Mouse (Mus musculus) neural tube, embryonic 11.5 days (tissue): ENCODE measurements around the gene Nfatc3. TPM values are rescaled to one million over a fixed set of nuclear protein-coding genes. Genes with fewer than 3 reads are reported as not detected.

Experiments
- polyA plus RNA-seq: library from polyadenylated mRNA; unstranded; fragments of >200 nt; fragmentation: Nextera tagmentation; extraction: Ambion mirVana; gene quantifications from 2 replicates; pipeline ENCODE4 v1.2.1, GENCODE M21; 2014

The Nfatc3 gene
- polyA plus RNA-seq, 1 experiment from 2014 or later: 3.4 TPM

Other genes with a start within 250 kb of the Nfatc3 start
- gene Ranbp10, start 231.5 kb upstream of the Nfatc3 start, polyA plus RNA-seq: 12.3 and 13.5 TPM in 2 replicates
- 0.18 and 0.24 TPM in 2 replicates for gene Tsnaxip1, start 231.1 kb upstream of the Nfatc3 start, polyA plus RNA-seq
- 58.3 and 62.6 TPM in 2 replicates for gene Cenpt, start 205.6 kb upstream of the Nfatc3 start, polyA plus RNA-seq
- 68.9 and 71.8 TPM in 2 replicates for gene Thap11, start 203.7 kb upstream of the Nfatc3 start, polyA plus RNA-seq
- 342 and 344 TPM in 2 replicates for gene Nutf2, start 198.3 kb upstream of the Nfatc3 start, polyA plus RNA-seq
- 50.0 and 50.5 TPM in 2 replicates for gene Edc4, start 178.0 kb upstream of the Nfatc3 start, polyA plus RNA-seq
- not detected in 2 replicates for gene Nrn1l, start 165.3 kb upstream of the Nfatc3 start, polyA plus RNA-seq
- 18.1 and 20.4 TPM in 2 replicates for gene Pskh1, start 158.4 kb upstream of the Nfatc3 start, polyA plus RNA-seq
- 1.1 TPM in 2 replicates for gene Ctrl, start 125.0 kb upstream of the Nfatc3 start, polyA plus RNA-seq
- gene Psmb10, start 120.4 kb upstream of the Nfatc3 start, polyA plus RNA-seq: 28.5 and 30.2 TPM in 2 replicates
- gene Lcat, start 115.5 kb upstream of the Nfatc3 start, polyA plus RNA-seq: 0.50 and 0.54 TPM in 2 replicates
- gene Slc12a4, start 92.7 kb upstream of the Nfatc3 start, polyA plus RNA-seq: 10.3 and 13.0 TPM in 2 replicates
- not detected in 2 replicates for gene Dpep3, start 79.4 kb upstream of the Nfatc3 start, polyA plus RNA-seq
- 14.5 and 18.6 TPM in 2 replicates for gene Dus2, start 67.5 kb upstream of the Nfatc3 start, polyA plus RNA-seq
- gene Dpep2nb, start 52.9 kb upstream of the Nfatc3 start, polyA plus RNA-seq: not detected in 2 replicates
- gene Ddx28, start 47.0 kb upstream of the Nfatc3 start, polyA plus RNA-seq: 21.2 and 24.4 TPM in 2 replicates
- 2.5 and 4.0 TPM in 2 replicates for gene Esrp2, start 78.1 kb downstream of the Nfatc3 start, polyA plus RNA-seq
- gene Pla2g15, start 91.6 kb downstream of the Nfatc3 start, polyA plus RNA-seq: 8.0 and 8.9 TPM in 2 replicates
- gene Slc7a6, start 110.0 kb downstream of the Nfatc3 start, polyA plus RNA-seq: 106 and 121 TPM in 2 replicates
- 39.7 and 45.6 TPM in 2 replicates for gene Slc7a6os, start 152.1 kb downstream of the Nfatc3 start, polyA plus RNA-seq
- 70.2 and 71.1 TPM in 2 replicates for gene Prmt7, start 152.1 kb downstream of the Nfatc3 start, polyA plus RNA-seq